Mouse (Mus musculus) c-Kit-positive CD71-positive TER-119-negative erythroid progenitor cells, embryonic 14.5 days (primary cell): ENCODE measurements around the gene Traf1.

Experiments
- DNase-seq: peaks from one replicate; pipeline ENCODE4 v3.0.0-alpha.2; 2013; ENCODE audit warnings: low read depth

Gene Traf1

DNA sequence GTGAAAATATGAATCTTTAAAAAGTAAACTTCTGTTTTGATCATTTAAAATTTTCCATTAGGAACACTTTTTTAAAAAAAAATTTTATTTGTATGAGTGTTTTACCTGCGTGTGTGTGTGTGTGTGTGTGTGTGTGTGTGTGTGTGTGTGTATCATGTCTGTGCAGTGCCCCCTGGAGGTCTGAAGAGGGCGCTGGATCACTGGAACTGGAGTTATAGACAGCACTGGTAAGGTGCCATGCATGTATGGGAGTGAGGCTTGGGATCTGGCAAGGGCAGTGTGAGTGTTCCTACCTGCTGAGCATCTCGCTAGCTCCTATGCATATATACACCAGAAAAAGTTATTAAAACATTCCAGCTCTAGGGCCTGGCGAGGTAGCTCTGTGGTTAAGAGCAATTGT, 59.8 kb downstream of the Traf1 start:
- DNase-seq: no peak

DNA sequence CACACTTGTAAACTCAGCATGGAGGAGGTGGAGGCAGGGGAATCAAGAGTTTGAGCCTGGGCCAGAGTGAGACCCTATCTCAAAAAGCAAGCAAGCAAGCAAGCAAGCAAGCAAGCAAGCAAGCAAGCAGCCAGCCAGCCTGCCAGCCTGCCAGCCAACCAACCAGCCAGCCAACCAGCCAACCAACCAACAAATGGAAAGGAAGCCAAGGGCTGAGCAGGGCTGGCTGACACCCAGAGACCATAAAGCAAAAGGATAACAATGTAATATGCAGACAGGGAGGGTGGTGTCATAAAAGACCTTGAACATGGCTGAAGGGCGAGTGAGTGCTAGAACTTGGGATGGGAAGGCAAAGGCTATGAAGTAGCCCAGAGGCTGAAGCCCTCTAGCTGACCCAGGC, 61.2 kb downstream of the Traf1 start:
- DNase-seq: no peak

- DNase-seq: no peak
Observed at GRCm38 (mm10) chr2:34899682-34900081, 61.9 kb downstream of the Traf1 start.

DNA sequence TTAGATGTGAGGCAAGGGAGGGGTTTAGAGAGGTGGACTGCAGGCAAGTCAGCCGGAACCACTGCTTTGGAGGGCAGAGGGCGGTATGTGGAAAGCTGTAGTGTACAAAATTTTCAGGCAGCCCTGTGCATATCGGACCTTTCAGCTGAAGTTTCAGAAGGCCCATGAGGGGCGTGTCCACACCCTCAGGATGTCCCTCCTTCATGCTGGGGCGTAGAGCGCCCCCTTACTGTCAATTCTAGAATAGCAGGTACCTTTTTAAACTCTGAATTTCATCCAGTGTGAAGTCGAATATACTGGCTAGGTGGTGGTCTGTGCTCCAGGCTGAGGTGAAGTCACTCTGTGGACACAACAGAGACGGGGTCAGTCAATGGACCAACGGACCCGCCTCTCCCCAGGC, 63.8 kb downstream of the Traf1 start:
- DNase-seq: peak; percentile 80

- no peak for DNase-seq
Observed at GRCm38 (mm10) chr2:34896821-34897460, 64.6 kb downstream of the Traf1 start.

- DNase-seq: no peak
Observed at GRCm38 (mm10) chr2:34895503-34896113, 66.0 kb downstream of the Traf1 start.

GRCm38 (mm10) chr2:34893950-34894349, 67.6 kb downstream of the Traf1 start:
- DNase-seq: no peak
